ENCODE assay signal across 9 mouse cellular contexts in the genomic region with DNA sequence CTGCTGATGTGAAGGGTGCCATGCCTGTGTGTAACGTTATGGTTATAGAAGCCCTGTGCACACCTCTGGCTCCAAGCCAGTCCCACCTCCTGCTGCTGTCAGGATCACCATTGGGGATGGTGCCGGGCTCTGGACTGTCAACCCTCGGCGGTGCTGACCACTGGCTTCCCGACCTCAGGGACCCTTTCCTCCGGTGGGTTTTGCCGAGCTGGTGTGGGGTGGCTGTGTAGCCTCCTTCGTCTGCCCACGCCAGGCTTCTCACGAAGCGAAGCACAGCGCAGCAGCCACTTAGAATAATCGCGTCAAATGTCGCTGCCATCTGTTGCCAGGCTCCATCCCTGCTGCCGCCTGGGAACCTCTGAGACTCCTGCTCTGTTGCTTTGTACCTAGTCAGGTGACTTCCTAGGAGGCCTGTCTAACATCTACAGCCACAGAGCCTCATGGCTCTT. TPM values are rescaled to one million over a fixed set of nuclear protein-coding genes. Genes with fewer than 3 reads are reported as not detected.
DNase-seq lines count a peak whose midpoint lies in the region; ATAC-seq and TF ChIP-seq lines count a peak whose summit lies in the region.
"Had no signal": no experiment of that assay in that cellular context is flagged by ENCODE, and none has a peak within 500 bp of the region (broad histone marks: within the 10 kb centered on the region; RNA-seq: fewer than 3 reads in every experiment).

No protein-coding gene starts in this region.

- no peak for TF ChIP-seq CTCF in lung, postnatal 0 days (IDR thresholded peaks at IDR 0.05)

- peak overlapping the region; percentile 95 for H3K27ac ChIP-seq in hindbrain, embryonic 13.5 days
- H3K27ac ChIP-seq in neural tube, embryonic 12.5 days, result no peak overlapping the region; the same call in 1 of the 2 replicates
- H3K27ac ChIP-seq in lung, postnatal 0 days (ENCODE audit: low read length), result no peak overlapping the region
- no peak overlapping the region for H3K27ac ChIP-seq in kidney, embryonic 14.5 days (ENCODE audit: low read depth, low read length)

- H3K27me3 ChIP-seq in hindbrain, embryonic 13.5 days, result no peaks in the 10 kb centered on the region
- H3K27me3 ChIP-seq in neural tube, embryonic 12.5 days (replicated peaks), result no peaks in the 10 kb centered on the region
- H3K27me3 ChIP-seq in lung, postnatal 0 days (replicated peaks; ENCODE audit: insufficient read depth, low read length), result no peaks in the 10 kb centered on the region
- H3K27me3 ChIP-seq in kidney, embryonic 14.5 days (ENCODE audit: control insufficient read depth, insufficient read depth, low read length), result no peaks in the 10 kb centered on the region

- peaks cover 96% of the 10 kb centered on the region for H3K4me1 ChIP-seq in hindbrain, embryonic 13.5 days (replicated peaks)
- peaks cover 98% of the 10 kb centered on the region for H3K4me1 ChIP-seq in neural tube, embryonic 12.5 days
- peaks cover 27% of the 10 kb centered on the region for H3K4me1 ChIP-seq in lung, postnatal 0 days (ENCODE audit: insufficient read depth, low read depth, low read length)
- H3K4me1 ChIP-seq in kidney, embryonic 14.5 days (ENCODE audit: control insufficient read depth, insufficient read depth, low read length), result peaks cover 83% of the 10 kb centered on the region

- no peaks in the 10 kb centered on the region for H3K9me3 ChIP-seq in hindbrain, embryonic 13.5 days
- no peaks in the 10 kb centered on the region for H3K9me3 ChIP-seq in neural tube, embryonic 12.5 days
- H3K9me3 ChIP-seq in lung, postnatal 0 days (ENCODE audit: low read length), result no peaks in the 10 kb centered on the region
- no peaks in the 10 kb centered on the region for H3K9me3 ChIP-seq in kidney, embryonic 14.5 days (ENCODE audit: control insufficient read depth, low read length)

- DNase-seq in layer of hippocampus, adult 18-20 months (ENCODE audit: low spot score in 2 of 2), result peak; percentile 71 to 87
- no peak for DNase-seq in layer of hippocampus, adult 9-10 months (ENCODE audit: low spot score)
- peak; percentile 78 to 79 for DNase-seq in cerebellum, postnatal 25 days
- no peak for DNase-seq in lung, postnatal 0 days (ENCODE audit: low spot score)
- DNase-seq in spleen, postnatal 36 days (ENCODE audit: low spot score in 2 of 2), result no peak
- DNase-seq: kidney, postnatal 4 days had no signal

- no peak for TF ChIP-seq EP300 in lung, postnatal 0 days (IDR thresholded peaks at IDR 0.05)

- no peak overlapping the region for H3K4me3 ChIP-seq in hindbrain, embryonic 13.5 days
- no peak overlapping the region for H3K4me3 ChIP-seq in neural tube, embryonic 12.5 days
- no peak overlapping the region for H3K4me3 ChIP-seq in lung, postnatal 0 days (ENCODE audit: low read depth, low read length)
- no peak overlapping the region for H3K4me3 ChIP-seq in kidney, embryonic 14.5 days (ENCODE audit: low read length)

- H3K36me3 ChIP-seq in hindbrain, embryonic 13.5 days, result no peaks in the 10 kb centered on the region
- 0 out of 2 replicates have a peak, but pooled peaks cover under 1% of the 10 kb centered on the region for H3K36me3 ChIP-seq in neural tube, embryonic 12.5 days
- no peaks in the 10 kb centered on the region for H3K36me3 ChIP-seq in lung, postnatal 0 days (ENCODE audit: insufficient read depth, low read length)
- no peaks in the 10 kb centered on the region for H3K36me3 ChIP-seq in kidney, embryonic 14.5 days (ENCODE audit: control insufficient read depth, insufficient read depth, low read length)

- 26% methylated on average over 16 of the region's 16 CpGs for WGBS in hindbrain, embryonic 13.5 days
- 40% methylated on average over 16 of the region's 16 CpGs for WGBS in neural tube, embryonic 12.5 days
- WGBS in lung, postnatal 0 days, result 58% methylated on average over 16 of the region's 16 CpGs
- 41% methylated on average over 16 of the region's 16 CpGs for WGBS in kidney, embryonic 14.5 days

- peak overlapping the region; percentile 58 for H3K4me2 ChIP-seq in hindbrain, embryonic 13.5 days
- peak overlapping the region; percentile 62 for H3K4me2 ChIP-seq in neural tube, embryonic 12.5 days (replicated peaks)
- no peak overlapping the region for H3K4me2 ChIP-seq in lung, postnatal 0 days (replicated peaks; ENCODE audit: low read depth, low read length)
- H3K4me2 ChIP-seq in kidney, embryonic 14.5 days (replicated peaks; ENCODE audit: low read depth, low read length), result no peak overlapping the region

- no peak for ATAC-seq in hindbrain, embryonic 13.5 days (ENCODE audit: low FRiP score)
- ATAC-seq in neural tube, embryonic 12.5 days (ENCODE audit: low FRiP score, low read depth), result no peak
- no peak for ATAC-seq in lung, postnatal 0 days
- ATAC-seq in kidney, embryonic 14.5 days (ENCODE audit: low FRiP score, low TSS enrichment), result no peak

- H3K9ac ChIP-seq in hindbrain, embryonic 13.5 days, result peak overlapping the region; percentile 46
- no peak overlapping the region; the same call in 1 of the 2 replicates for H3K9ac ChIP-seq in neural tube, embryonic 12.5 days
- no peak overlapping the region for H3K9ac ChIP-seq in lung, postnatal 0 days (replicated peaks; ENCODE audit: low read depth)
- no peak overlapping the region for H3K9ac ChIP-seq in kidney, embryonic 14.5 days (ENCODE audit: low read depth, low read length)

RNA-seq across cellular contexts. Expression of a gene that starts 40.8 kb away (rescaled TPM):
- 1 to 10 TPM; 3.5 to 4.2 TPM for total RNA-seq in layer of hippocampus, adult 18-20 months (2021)
- polyA plus RNA-seq in hindbrain, embryonic 13.5 days (2015; fragmentation: Nextera tagmentation; extraction: Ambion mirVana), result 23.1 and 24.5 TPM in 2 replicates
- 53.4 and 54.7 TPM in 2 replicates for polyA plus RNA-seq in neural tube, embryonic 12.5 days (2016; fragmentation: Nextera tagmentation; extraction: Ambion mirVana)
- polyA plus RNA-seq in lung, postnatal 0 days (2015; fragmentation: Nextera tagmentation; extraction: Ambion mirVana), result 10.9 and 13.4 TPM in 2 replicates
- 118 and 145 TPM in 2 replicates for polyA plus RNA-seq in kidney, embryonic 14.5 days (2014; fragmentation: Nextera tagmentation; extraction: Ambion mirVana)

Comparison
In these comparisons a context has a peak if more than half of its experiments do, and no peak if none do; other contexts are left out.
1. DNase-seq: peak in layer of hippocampus, adult 18-20 months (2 of 2) and cerebellum, postnatal 25 days (2 of 2); none in layer of hippocampus, adult 9-10 months (single experiment), lung, postnatal 0 days (single experiment) and spleen, postnatal 36 days (0 of 2).
2. H3K4me2 ChIP-seq: peak in hindbrain, embryonic 13.5 days (single experiment) and neural tube, embryonic 12.5 days (single experiment); none in lung, postnatal 0 days (single experiment) and kidney, embryonic 14.5 days (single experiment).